Mouse (Mus musculus) lung, postnatal 4 days (tissue): ENCODE measurements around the gene Pp2d1.
"Not testable (repeated sequence)": the region's sequence is repeated elsewhere in the genome, so short reads cannot be mapped to it uniquely, and the experiment has no call there.

Source experiments
- DNase-seq, 2 experiments: peaks; one replicate each; pipeline ENCODE4 v3.0.0; 2021

Gene Pp2d1

GRCm38 (mm10) chr17:53539351-53539750, at the start of gene Pp2d1:
TSS of gene Pp2d1 (minus strand) at chr17:53539451.
- DNase-seq, result not testable (repeated sequence)

GRCm38 (mm10) chr17:53588097-53588855, 49.0 kb upstream of the Pp2d1 start:
- DNase-seq, result no peak

GRCm38 (mm10) chr17:53587074-53587851, 48.0 kb upstream of the Pp2d1 start:
- DNase-seq, result peak; percentile 89 to 91

GRCm38 (mm10) chr17:53583846-53584579, 44.8 kb upstream of the Pp2d1 start:
- peak in 1 of 2 experiments; percentile 30 for DNase-seq

- no peak for DNase-seq
These were observed 43.6 kb upstream of the Pp2d1 start for GRCm38 (mm10) chr17:53582805-53583204.

- no peak for DNase-seq
These were observed 42.9 kb upstream of the Pp2d1 start for GRCm38 (mm10) chr17:53582026-53582585.

GRCm38 (mm10) chr17:53580237-53580636, 41.0 kb upstream of the Pp2d1 start:
- no peak for DNase-seq

- DNase-seq, result no peak
These were observed 40.4 kb upstream of the Pp2d1 start for GRCm38 (mm10) chr17:53579612-53580011.

- no peak for DNase-seq
These were observed 39.5 kb upstream of the Pp2d1 start for GRCm38 (mm10) chr17:53578776-53579175.

- no peak for DNase-seq
These were observed 39.0 kb upstream of the Pp2d1 start for GRCm38 (mm10) chr17:53578249-53578648.

GRCm38 (mm10) chr17:53577754-53578153, 38.5 kb upstream of the Pp2d1 start:
- DNase-seq, result no peak

GRCm38 (mm10) chr17:53577151-53577550, 37.9 kb upstream of the Pp2d1 start:
- no peak for DNase-seq

GRCm38 (mm10) chr17:53573019-53573556, 33.8 kb upstream of the Pp2d1 start:
- DNase-seq, result no peak

- DNase-seq, result not testable (repeated sequence)
These were observed 31.7 kb upstream of the Pp2d1 start for GRCm38 (mm10) chr17:53570932-53571331.

- DNase-seq, result peak; percentile 40 to 52
These were observed 31.2 kb upstream of the Pp2d1 start for GRCm38 (mm10) chr17:53570361-53570875.

GRCm38 (mm10) chr17:53569829-53570228, 30.6 kb upstream of the Pp2d1 start:
- DNase-seq, result peak; percentile 76 to 82

- DNase-seq, result no peak
These were observed 29.6 kb upstream of the Pp2d1 start for GRCm38 (mm10) chr17:53568734-53569386.

GRCm38 (mm10) chr17:53568118-53568517, 28.9 kb upstream of the Pp2d1 start:
- DNase-seq, result peak; percentile 86 to 90

- peak; percentile 67 to 70 for DNase-seq
These were observed 28.3 kb upstream of the Pp2d1 start for GRCm38 (mm10) chr17:53567346-53568101.

- peak; percentile 81 to 87 for DNase-seq
These were observed 27.7 kb upstream of the Pp2d1 start for GRCm38 (mm10) chr17:53566919-53567345.
